Mouse (Mus musculus): ENCODE measurements around the gene Pm20d1. TPM values are rescaled to one million over a fixed set of nuclear protein-coding genes. Genes with fewer than 3 reads are reported as not detected.

Pm20d1 gene
- polyA plus RNA-seq, 1 experiment: not detected

DNA sequence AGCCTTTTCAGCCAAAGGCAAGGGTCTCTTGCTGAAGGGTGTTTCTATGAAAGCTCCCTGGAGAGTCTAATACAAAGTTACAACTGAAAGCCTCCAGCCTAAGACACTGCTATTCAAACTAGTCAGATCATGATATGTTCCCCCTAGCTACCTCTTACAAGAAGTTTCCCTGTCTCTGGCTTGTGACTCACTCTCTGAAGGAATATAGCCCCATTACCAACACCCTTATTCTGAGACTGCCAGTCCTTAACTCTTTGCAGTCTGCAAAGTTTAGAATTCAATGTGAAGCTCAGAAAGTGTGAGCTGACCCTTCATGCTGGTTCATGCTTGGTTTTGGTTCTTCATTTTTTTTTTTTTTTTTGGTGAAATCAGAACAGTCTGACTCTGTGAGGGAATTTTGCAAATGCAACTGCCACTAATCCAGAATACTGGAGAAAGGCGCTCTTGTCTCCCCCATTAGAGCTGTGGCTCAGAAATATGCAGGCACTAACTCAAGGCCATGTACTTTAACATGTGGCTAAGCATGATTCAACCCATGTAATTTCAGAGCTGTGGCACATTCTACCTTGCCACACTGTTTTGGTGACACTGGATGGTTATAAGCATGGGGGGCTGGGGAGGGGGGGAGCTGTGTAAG, 25.8 kb downstream of the Pm20d1 start:
- Histone ChIP-seq H3K9me3 (ENCODE audit: control insufficient read depth, low read length) (no peaks in the 10 kb centered on the region), H3K4me3 (replicated peaks) (no peak overlapping the region), H3K36me3 (ENCODE audit: control insufficient read depth) (no peaks in the 10 kb centered on the region), H3K27me3 (ENCODE audit: control insufficient read depth) (peaks cover 14% of the 10 kb centered on the region), H3K4me1 (ENCODE audit: control insufficient read depth) (peaks cover 11% of the 10 kb centered on the region)
- TF ChIP-seq GATA1 (IDR thresholded peaks at IDR 0.05; ENCODE audit: low read length) (no peak), TAL1 (IDR thresholded peaks at IDR 0.05; ENCODE audit: low read length) (no peak)

GRCm38 (mm10) chr1:131823563-131823962, 26.4 kb downstream of the Pm20d1 start:
- Histone ChIP-seq H3K36me3 (ENCODE audit: control insufficient read depth) (no peaks in the 10 kb centered on the region), H3K9me3 (ENCODE audit: control insufficient read depth, low read length) (no peaks in the 10 kb centered on the region), H3K4me3 (replicated peaks) (no peak overlapping the region), H3K4me1 (ENCODE audit: control insufficient read depth) (peaks cover 17% of the 10 kb centered on the region), H3K27me3 (ENCODE audit: control insufficient read depth) (peaks cover 11% of the 10 kb centered on the region)
- no peak for TF ChIP-seq TAL1 (IDR thresholded peaks at IDR 0.05; ENCODE audit: low read length)
- no peak for TF ChIP-seq GATA1 (IDR thresholded peaks at IDR 0.05; ENCODE audit: low read length)

DNA sequence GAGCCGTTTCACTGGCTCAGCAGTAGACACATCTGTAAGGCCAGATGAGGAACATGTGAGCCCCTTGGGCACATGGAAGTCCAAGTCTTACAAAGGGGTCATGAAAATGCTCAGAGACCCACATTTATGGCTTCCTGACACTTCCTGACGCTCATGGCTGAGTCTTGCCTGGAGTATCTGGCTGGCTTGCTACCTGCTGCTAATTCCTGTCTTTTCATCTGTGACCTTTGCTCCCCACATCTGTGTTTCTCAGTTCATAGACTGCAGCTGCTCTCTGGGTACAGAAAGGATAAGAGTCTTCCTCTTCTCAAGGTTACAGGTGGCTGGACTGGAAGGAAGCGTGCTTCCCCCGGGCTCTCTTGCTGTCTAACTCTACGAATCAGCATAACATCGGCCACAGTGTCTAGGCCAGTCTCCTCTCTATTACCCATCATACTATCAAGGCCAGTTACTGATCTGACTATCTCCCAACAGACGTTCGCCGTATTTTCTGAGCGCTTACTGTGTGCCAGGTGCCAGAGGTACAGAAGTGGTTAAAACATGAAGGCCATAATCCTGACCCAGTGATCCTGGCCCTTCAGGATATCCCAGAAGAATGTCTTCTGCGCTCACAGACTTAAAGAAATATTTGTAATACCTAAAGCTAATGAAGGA, 27.5 kb downstream of the Pm20d1 start:
- TF ChIP-seq GATA1 (IDR thresholded peaks at IDR 0.05; ENCODE audit: low read length) (no peak), TAL1 (IDR thresholded peaks at IDR 0.05; ENCODE audit: low read length) (no peak)
- Histone ChIP-seq H3K4me3 (replicated peaks) (no peak overlapping the region), H3K9me3 (ENCODE audit: control insufficient read depth, low read length) (no peaks in the 10 kb centered on the region), H3K36me3 (ENCODE audit: control insufficient read depth) (no peaks in the 10 kb centered on the region), H3K27me3 (ENCODE audit: control insufficient read depth) (peaks cover 11% of the 10 kb centered on the region), H3K4me1 (ENCODE audit: control insufficient read depth) (peaks cover 24% of the 10 kb centered on the region)

DNA sequence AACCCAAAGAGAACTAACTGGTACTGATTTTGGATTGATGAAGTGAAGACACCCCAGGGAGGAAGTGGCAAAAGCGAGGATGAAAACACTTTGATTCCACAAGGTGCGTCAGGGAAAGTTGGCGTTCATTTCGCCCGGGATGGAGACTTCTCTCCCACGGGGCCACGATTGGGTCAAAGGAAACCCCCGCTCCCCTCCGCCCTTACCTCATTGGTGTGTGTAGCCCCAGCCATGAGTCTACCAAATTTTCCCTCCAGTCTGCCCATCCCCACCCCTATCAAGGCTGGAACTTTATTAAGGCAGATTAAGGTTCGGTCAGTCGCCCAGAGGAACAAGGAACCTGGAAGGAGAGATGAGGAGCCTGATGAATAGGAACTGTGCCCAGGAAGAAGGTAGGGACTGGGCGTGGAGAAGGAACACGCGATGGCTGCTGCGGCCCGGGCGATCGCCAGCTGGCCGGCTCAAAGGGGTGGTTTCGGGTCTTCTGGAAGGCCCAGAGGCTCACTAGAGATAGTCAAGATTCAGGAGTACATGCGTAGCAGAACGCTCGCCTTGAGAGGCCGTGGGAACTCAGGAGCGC, 30.1 kb downstream of the Pm20d1 start, which contains the start of gene Slc41a1:
Slc41a1 (plus strand) TSS at position 287 of the 580 bp plus-strand sequence.
- Histone ChIP-seq H3K4me3 (replicated peaks) (peak within 1 kb of the TSS; percentile 82), H3K9me3 (ENCODE audit: control insufficient read depth, low read length) (no peaks in the 10 kb centered on the region), H3K36me3 (ENCODE audit: control insufficient read depth) (no peaks in the 10 kb centered on the region; the same call in 1 of the 2 replicates), H3K27me3 (ENCODE audit: control insufficient read depth) (peaks cover 11% of the 10 kb centered on the region), H3K4me1 (ENCODE audit: control insufficient read depth) (peaks cover 24% of the 10 kb centered on the region)
- no peak for TF ChIP-seq TAL1 (IDR thresholded peaks at IDR 0.05; ENCODE audit: low read length)
- TF ChIP-seq GATA1 (IDR thresholded peaks at IDR 0.05; ENCODE audit: low read length): no peak

DNA sequence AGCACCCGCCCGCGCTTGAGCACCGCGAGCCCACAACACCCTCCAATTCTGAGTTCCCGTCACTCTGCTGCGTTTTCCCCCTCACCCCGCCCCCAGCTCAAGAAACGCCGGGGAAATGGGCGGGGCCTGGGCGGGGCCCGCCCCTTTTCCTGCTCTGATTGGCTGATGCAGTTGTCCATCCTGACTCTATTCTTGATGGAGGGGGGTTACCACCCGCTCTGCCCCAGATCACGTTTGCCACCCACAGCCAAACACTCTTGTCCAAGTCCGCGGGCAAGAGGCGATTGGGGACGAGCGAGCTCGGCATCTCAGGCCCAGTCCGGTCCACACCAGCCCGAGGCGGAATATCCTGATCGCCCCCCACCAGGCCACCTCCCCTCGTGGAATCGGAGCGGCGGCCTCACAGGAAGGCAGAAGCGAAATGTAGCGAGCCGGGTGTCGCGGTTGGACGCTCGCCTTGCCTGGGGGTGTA, 30.6 kb downstream of the Pm20d1 start:
- H3K4me1 ChIP-seq (ENCODE audit: control insufficient read depth): peaks cover 24% of the 10 kb centered on the region
- H3K36me3 ChIP-seq (ENCODE audit: control insufficient read depth): no peaks in the 10 kb centered on the region; the same call in 1 of the 2 replicates
- H3K4me3 ChIP-seq (replicated peaks): peak overlapping the region; percentile 82
- peaks cover 11% of the 10 kb centered on the region for H3K27me3 ChIP-seq (ENCODE audit: control insufficient read depth)
- TF ChIP-seq GATA1 (IDR thresholded peaks at IDR 0.05; ENCODE audit: low read length) (no peak), TAL1 (IDR thresholded peaks at IDR 0.05; ENCODE audit: low read length) (no peak)
- no peaks in the 10 kb centered on the region for H3K9me3 ChIP-seq (ENCODE audit: control insufficient read depth, low read length)

DNA sequence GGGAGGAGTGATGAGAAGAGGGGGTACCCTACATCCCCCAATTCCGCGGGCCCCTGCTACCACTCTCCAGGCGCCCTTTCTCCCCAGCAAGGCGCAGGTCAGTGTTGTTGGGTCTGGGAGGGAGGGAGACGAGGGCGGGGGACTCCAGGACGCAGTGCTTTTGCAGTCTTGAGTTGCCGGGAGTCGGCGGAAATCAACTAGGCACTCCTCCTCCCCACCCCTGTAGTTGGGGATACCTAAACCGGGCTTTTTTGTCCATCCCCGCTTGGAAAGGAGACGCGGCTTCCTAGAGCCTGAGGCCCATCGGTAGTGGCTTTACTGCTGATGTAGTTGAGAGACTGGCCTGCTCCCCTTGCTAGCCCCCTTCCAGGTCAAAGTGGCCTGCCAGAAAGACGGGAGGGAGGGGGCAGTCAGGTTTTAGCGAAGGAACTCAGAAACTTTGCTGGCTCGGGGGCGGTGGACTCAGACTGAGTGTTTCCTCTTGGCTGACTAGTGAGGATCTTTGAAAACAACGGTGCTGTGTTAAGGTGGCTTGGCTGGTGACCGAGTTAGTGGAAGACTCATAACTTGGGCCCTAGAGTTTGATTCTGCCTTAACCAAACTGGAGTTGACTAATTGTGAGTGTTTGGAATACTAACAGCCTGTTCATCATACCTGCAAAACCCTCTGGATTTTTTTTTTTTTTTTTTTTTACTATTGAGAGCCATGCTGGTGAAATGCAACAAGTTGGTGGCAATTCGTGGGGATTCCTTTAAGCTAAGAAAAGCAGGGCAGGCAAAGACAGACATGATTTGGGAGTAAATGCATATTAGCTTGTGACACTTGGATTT, 31.3 kb downstream of the Pm20d1 start:
- H3K4me3 ChIP-seq (replicated peaks): peak overlapping the region; percentile 82
- H3K27me3 ChIP-seq (ENCODE audit: control insufficient read depth): peaks cover 11% of the 10 kb centered on the region
- no peaks in the 10 kb centered on the region; the same call in 1 of the 2 replicates for H3K36me3 ChIP-seq (ENCODE audit: control insufficient read depth)
- H3K9me3 ChIP-seq (ENCODE audit: control insufficient read depth, low read length): no peaks in the 10 kb centered on the region
- TF ChIP-seq TAL1 (IDR thresholded peaks at IDR 0.05; ENCODE audit: low read length) (no peak), GATA1 (IDR thresholded peaks at IDR 0.05; ENCODE audit: low read length) (no peak)
- peaks cover 24% of the 10 kb centered on the region for H3K4me1 ChIP-seq (ENCODE audit: control insufficient read depth)

- peaks cover 11% of the 10 kb centered on the region for H3K27me3 ChIP-seq (ENCODE audit: control insufficient read depth)
- no peak overlapping the region for H3K4me3 ChIP-seq (replicated peaks)
- H3K9me3 ChIP-seq (ENCODE audit: control insufficient read depth, low read length): no peaks in the 10 kb centered on the region
- no peaks in the 10 kb centered on the region; the same call in 1 of the 2 replicates for H3K36me3 ChIP-seq (ENCODE audit: control insufficient read depth)
- H3K4me1 ChIP-seq (ENCODE audit: control insufficient read depth): peaks cover 24% of the 10 kb centered on the region
- TF ChIP-seq TAL1 (IDR thresholded peaks at IDR 0.05; ENCODE audit: low read length) (no peak), GATA1 (IDR thresholded peaks at IDR 0.05; ENCODE audit: low read length) (no peak)
Observed at GRCm38 (mm10) chr1:131829279-131829678, 32.1 kb downstream of the Pm20d1 start.

DNA sequence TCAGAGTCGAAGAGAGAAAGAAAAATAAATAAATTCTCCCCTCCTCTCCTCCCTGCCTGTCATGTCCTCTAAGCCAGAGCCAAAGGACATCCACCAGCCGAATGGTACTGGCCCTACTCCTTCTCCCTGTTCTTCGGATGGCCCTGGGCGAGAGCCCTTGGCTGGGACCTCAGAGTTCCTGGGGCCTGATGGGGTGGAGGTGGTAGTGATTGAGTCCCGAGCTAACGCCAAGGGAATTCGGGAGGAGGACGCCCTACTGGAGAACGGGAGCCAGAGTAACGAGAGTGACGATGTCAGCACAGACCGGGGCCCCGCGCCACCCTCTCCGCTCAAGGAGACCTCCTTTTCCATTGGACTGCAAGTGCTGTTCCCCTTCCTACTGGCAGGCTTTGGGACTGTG, 33.4 kb downstream of the Pm20d1 start:
- H3K4me1 ChIP-seq (ENCODE audit: control insufficient read depth): peaks cover 24% of the 10 kb centered on the region
- H3K4me3 ChIP-seq (replicated peaks): no peak overlapping the region
- TF ChIP-seq TAL1 (IDR thresholded peaks at IDR 0.05; ENCODE audit: low read length): no peak
- no peaks in the 10 kb centered on the region; the same call in 1 of the 2 replicates for H3K36me3 ChIP-seq (ENCODE audit: control insufficient read depth)
- H3K27me3 ChIP-seq (ENCODE audit: control insufficient read depth): peaks cover 11% of the 10 kb centered on the region
- H3K9me3 ChIP-seq (ENCODE audit: control insufficient read depth, low read length): no peaks in the 10 kb centered on the region

All from erythroblast, embryonic 14.5 days (primary cell).